Mouse (Mus musculus): Measurements from ENCODE around the gene Muc13.

The Muc13 gene

DNA sequence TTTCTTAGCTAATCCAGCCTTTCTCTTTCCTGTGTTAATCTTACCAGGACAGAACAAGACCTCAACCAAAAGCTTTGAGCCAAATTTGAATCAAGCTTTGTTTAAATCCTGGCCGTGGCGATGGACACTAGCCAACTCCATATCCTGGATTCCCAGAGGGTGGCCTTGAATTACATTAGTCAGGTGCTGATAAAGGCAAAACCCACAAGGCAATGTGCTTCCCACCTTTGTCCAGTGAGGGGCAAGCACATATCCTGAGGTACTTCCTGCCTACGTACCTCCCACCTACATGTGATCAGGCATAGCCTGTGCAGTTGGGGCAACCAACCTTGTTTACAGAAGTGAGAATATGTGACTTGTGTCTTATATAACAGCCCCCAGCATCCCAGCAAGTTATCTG, 18.9 kb upstream of the Muc13 start:
- no peak overlapping the region for H3K4me3 ChIP-seq (replicated peaks; ENCODE audit: low read length)
- H3K4me1 ChIP-seq (replicated peaks; ENCODE audit: low read depth, low read length): peaks cover 7% of the 10 kb centered on the region; the same call in 1 of the 2 replicates
- H3K27me3 ChIP-seq (ENCODE audit: insufficient read depth, low read length): peaks cover under 1% of the 10 kb centered on the region; the same call in 1 of the 2 replicates
- no peak for TF ChIP-seq NANOG (IDR thresholded peaks at IDR 0.05; ENCODE audit: borderline replicate concordance, low read length)
- no peak for TF ChIP-seq POU5F1 (IDR thresholded peaks at IDR 0.05; ENCODE audit: borderline replicate concordance, low read length)
- no peaks in the 10 kb centered on the region for H3K9me3 ChIP-seq (ENCODE audit: low read length)
- H3K36me3 ChIP-seq (ENCODE audit: insufficient read depth, low read length): no peaks in the 10 kb centered on the region

GRCm38 (mm10) chr16:33775733-33776335, 18.0 kb upstream of the Muc13 start:
- Histone ChIP-seq H3K4me1 (replicated peaks; ENCODE audit: low read depth, low read length) (peaks cover 7% of the 10 kb centered on the region; the same call in 1 of the 2 replicates), H3K27me3 (ENCODE audit: insufficient read depth, low read length) (no peaks in the 10 kb centered on the region; the same call in 1 of the 2 replicates), H3K4me3 (replicated peaks; ENCODE audit: low read length) (no peak overlapping the region), H3K36me3 (ENCODE audit: insufficient read depth, low read length) (no peaks in the 10 kb centered on the region), H3K9me3 (ENCODE audit: low read length) (no peaks in the 10 kb centered on the region)
- TF ChIP-seq CTCF (conservative IDR thresholded peaks at IDR 0.05; ENCODE audit: low read length): no peak
- TF ChIP-seq POU5F1 (IDR thresholded peaks at IDR 0.05; ENCODE audit: borderline replicate concordance, low read length): no peak
- TF ChIP-seq NANOG (IDR thresholded peaks at IDR 0.05; ENCODE audit: borderline replicate concordance, low read length): no peak

- TF ChIP-seq NANOG (IDR thresholded peaks at IDR 0.05; ENCODE audit: borderline replicate concordance, low read length): no peak
- H3K27me3 ChIP-seq (ENCODE audit: insufficient read depth, low read length): no peaks in the 10 kb centered on the region; the same call in 1 of the 2 replicates
- H3K4me1 ChIP-seq (replicated peaks; ENCODE audit: low read depth, low read length): peaks cover 14% of the 10 kb centered on the region
- no peaks in the 10 kb centered on the region for H3K9me3 ChIP-seq (ENCODE audit: low read length)
- H3K36me3 ChIP-seq (ENCODE audit: insufficient read depth, low read length): no peaks in the 10 kb centered on the region
- no peak overlapping the region for H3K4me3 ChIP-seq (replicated peaks; ENCODE audit: low read length)
Measured at GRCm38 (mm10) chr16:33776766-33777529, 16.9 kb upstream of the Muc13 start.

DNA sequence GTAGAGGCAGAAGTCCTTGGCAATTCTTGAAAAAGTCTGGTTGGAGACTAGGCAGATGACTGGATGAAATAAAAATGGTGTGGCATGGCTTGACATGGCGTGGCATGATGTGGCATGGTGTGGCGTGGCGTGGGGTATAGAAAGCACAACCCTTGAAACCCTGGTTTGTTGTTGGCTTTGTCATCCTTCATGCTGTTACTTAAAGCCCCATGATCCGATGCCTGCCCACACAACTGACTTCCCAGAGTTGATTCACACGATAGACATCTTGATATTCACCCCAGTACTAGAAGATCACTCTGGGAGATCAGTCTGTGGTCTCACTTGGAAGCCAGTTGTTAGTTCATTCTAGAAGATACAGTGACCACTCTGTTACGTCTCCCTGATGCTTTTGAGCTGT, 16.2 kb upstream of the Muc13 start:
- H3K36me3 ChIP-seq (ENCODE audit: insufficient read depth, low read length): no peaks in the 10 kb centered on the region

GRCm38 (mm10) chr16:33781789-33782728, 11.8 kb upstream of the Muc13 start:
- peaks cover 13% of the 10 kb centered on the region for H3K4me1 ChIP-seq (replicated peaks; ENCODE audit: low read depth, low read length)
- H3K27me3 ChIP-seq (ENCODE audit: insufficient read depth, low read length): no peaks in the 10 kb centered on the region; the same call in 1 of the 2 replicates
- TF ChIP-seq POU5F1 (IDR thresholded peaks at IDR 0.05; ENCODE audit: borderline replicate concordance, low read length) (no peak), CTCF (conservative IDR thresholded peaks at IDR 0.05; ENCODE audit: low read length) (no peak), NANOG (IDR thresholded peaks at IDR 0.05; ENCODE audit: borderline replicate concordance, low read length) (no peak)
- H3K4me3 ChIP-seq (replicated peaks; ENCODE audit: low read length): no peak overlapping the region
- H3K9me3 ChIP-seq (ENCODE audit: low read length): no peaks in the 10 kb centered on the region
- H3K36me3 ChIP-seq (ENCODE audit: insufficient read depth, low read length): no peaks in the 10 kb centered on the region

More for the DNA sequence above, 16.2 kb upstream of the Muc13 start:
- Histone ChIP-seq H3K4me1 (replicated peaks; ENCODE audit: low read depth, low read length) (peaks cover 20% of the 10 kb centered on the region), H3K27me3 (ENCODE audit: insufficient read depth, low read length) (no peaks in the 10 kb centered on the region; the same call in 1 of the 2 replicates), H3K9me3 (ENCODE audit: low read length) (no peaks in the 10 kb centered on the region), H3K4me3 (replicated peaks; ENCODE audit: low read length) (no peak overlapping the region)
- no peak for TF ChIP-seq NANOG (IDR thresholded peaks at IDR 0.05; ENCODE audit: borderline replicate concordance, low read length)
- TF ChIP-seq POU5F1 (IDR thresholded peaks at IDR 0.05; ENCODE audit: borderline replicate concordance, low read length): no peak

DNA sequence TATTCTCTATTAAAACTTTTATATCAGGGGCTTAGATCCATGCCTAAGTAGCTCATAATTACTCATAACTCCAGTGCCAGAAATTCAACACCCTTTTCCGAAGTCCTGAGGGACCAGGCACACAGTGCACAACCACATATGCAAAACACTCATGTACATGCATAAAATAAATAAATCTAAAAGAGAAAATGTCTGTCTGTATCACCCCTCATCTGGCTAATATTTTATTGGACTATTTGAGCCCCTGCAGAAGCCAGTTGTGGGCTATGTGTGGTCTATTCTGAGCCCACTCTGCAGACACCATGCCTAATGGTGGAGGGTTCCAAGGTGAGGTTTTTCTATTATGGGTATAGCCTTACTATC, 11.1 kb upstream of the Muc13 start:
- H3K4me1 ChIP-seq (replicated peaks; ENCODE audit: low read depth, low read length): peaks cover 13% of the 10 kb centered on the region
- H3K4me3 ChIP-seq (replicated peaks; ENCODE audit: low read length): no peak overlapping the region
- H3K36me3 ChIP-seq (ENCODE audit: insufficient read depth, low read length): no peaks in the 10 kb centered on the region
- TF ChIP-seq POU5F1 (IDR thresholded peaks at IDR 0.05; ENCODE audit: borderline replicate concordance, low read length) (no peak), CTCF (conservative IDR thresholded peaks at IDR 0.05; ENCODE audit: low read length) (no peak), NANOG (IDR thresholded peaks at IDR 0.05; ENCODE audit: borderline replicate concordance, low read length) (no peak)
- H3K9me3 ChIP-seq (ENCODE audit: low read length): no peaks in the 10 kb centered on the region
- H3K27me3 ChIP-seq (ENCODE audit: insufficient read depth, low read length): no peaks in the 10 kb centered on the region; the same call in 1 of the 2 replicates

DNA sequence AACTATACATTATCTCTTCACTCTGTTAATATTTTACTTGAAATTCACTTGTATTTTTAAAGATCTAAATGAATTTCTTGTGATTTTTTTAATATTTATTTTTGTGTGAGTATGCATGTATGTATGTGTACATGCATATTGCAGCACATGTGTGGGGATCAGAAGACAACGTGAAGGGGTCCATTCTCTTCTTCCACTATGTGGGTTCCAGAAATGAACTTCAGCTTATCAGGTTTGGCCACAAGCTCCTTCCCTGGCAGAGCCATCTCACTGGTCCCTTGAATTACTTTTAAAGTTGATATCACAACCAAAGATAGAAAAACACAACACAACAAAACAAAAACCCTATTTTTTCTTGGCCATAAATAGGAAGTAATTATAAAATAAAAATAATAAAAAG, 9.3 kb upstream of the Muc13 start:
- Histone ChIP-seq H3K36me3 (ENCODE audit: insufficient read depth, low read length) (no peaks in the 10 kb centered on the region), H3K4me1 (replicated peaks; ENCODE audit: low read depth, low read length) (peaks cover 13% of the 10 kb centered on the region), H3K4me3 (replicated peaks; ENCODE audit: low read length) (no peak overlapping the region), H3K27me3 (ENCODE audit: insufficient read depth, low read length) (no peaks in the 10 kb centered on the region), H3K9me3 (ENCODE audit: low read length) (no peaks in the 10 kb centered on the region)
- TF ChIP-seq NANOG (IDR thresholded peaks at IDR 0.05; ENCODE audit: borderline replicate concordance, low read length) (no peak), CTCF (conservative IDR thresholded peaks at IDR 0.05; ENCODE audit: low read length) (no peak), POU5F1 (IDR thresholded peaks at IDR 0.05; ENCODE audit: borderline replicate concordance, low read length) (no peak)

- Histone ChIP-seq H3K9me3 (ENCODE audit: low read length) (peaks cover 3% of the 10 kb centered on the region), H3K4me1 (replicated peaks; ENCODE audit: low read depth, low read length) (peaks cover 13% of the 10 kb centered on the region), H3K27me3 (ENCODE audit: insufficient read depth, low read length) (no peaks in the 10 kb centered on the region), H3K4me3 (replicated peaks; ENCODE audit: low read length) (no peak overlapping the region), H3K36me3 (ENCODE audit: insufficient read depth, low read length) (no peaks in the 10 kb centered on the region)
- TF ChIP-seq NANOG (IDR thresholded peaks at IDR 0.05; ENCODE audit: borderline replicate concordance, low read length): no peak
- TF ChIP-seq POU5F1 (IDR thresholded peaks at IDR 0.05; ENCODE audit: borderline replicate concordance, low read length): no peak
- TF ChIP-seq CTCF (conservative IDR thresholded peaks at IDR 0.05; ENCODE audit: low read length): no peak
Measured at GRCm38 (mm10) chr16:33785092-33785704, 8.6 kb upstream of the Muc13 start.

All from E14TG2a.4 (cell line).